Mouse (Mus musculus) MEL (cell line): ENCODE results near the gene Strip1. TPM values are rescaled to one million over a fixed set of nuclear protein-coding genes. Genes with fewer than 3 reads are reported as not detected.

ENCODE experiments used
- DNase-seq: peaks from one replicate; pipeline ENCODE4 v3.0.0; 2011; ENCODE audit warnings: low read depth, low spot score
- H3K27ac ChIP-seq: 2 replicates; pipeline ENCODE4 v1.5.1; 2012; ENCODE audit warnings: low read depth, mild to moderate bottlenecking, control low read depth, low read length, moderate library complexity; ENCODE audit not compliant: control insufficient read depth
- H3K27me3 ChIP-seq, 2 experiments: fragments of 150-350 bp in 1 of 2; sonication (generic) in 1 of 2; 2 replicates each; pipeline ENCODE4 v1.6.1; 2012; ENCODE audit warnings: low read length in 2 of 2, mild to moderate bottlenecking in 2 of 2, improper control_type of control experiment in 1 of 2, moderate library complexity in 1 of 2; ENCODE audit not compliant: insufficient read depth in 2 of 2, control insufficient read depth in 1 of 2
- H3K36me3 ChIP-seq, 2 experiments: 2 replicates each; pipeline ENCODE4 v1.6.1; 2012 to 2014; ENCODE audit warnings: low read length in 2 of 2, improper control_type of control experiment in 1 of 2, inconsistent platforms in 1 of 2, mild to moderate bottlenecking in 1 of 2; ENCODE audit not compliant: insufficient read depth in 2 of 2, control insufficient read depth in 1 of 2
- H3K4me1 ChIP-seq, 2 experiments: fragments of 150-350 bp in 1 of 2; sonication (generic) in 1 of 2; 2 replicates each; pipeline ENCODE4 v1.6.1; 2012; ENCODE audit warnings: low read length in 2 of 2, improper control_type of control experiment in 1 of 2, mild to moderate bottlenecking in 1 of 2; ENCODE audit not compliant: insufficient read depth in 2 of 2, control insufficient read depth in 1 of 2
- H3K4me3 ChIP-seq, 2 experiments: fragments of 150-350 bp in 1 of 2; sonication (generic) in 1 of 2; 2 replicates each; pipeline ENCODE4 v1.5.1; 2012; ENCODE audit warnings: low read depth in 2 of 2, low read length in 2 of 2, mild to moderate bottlenecking in 2 of 2, moderate library complexity in 2 of 2, control low read depth in 1 of 2, improper control_type of control experiment in 1 of 2; ENCODE audit not compliant: control insufficient read depth in 1 of 2, insufficient read depth in 1 of 2
- H3K79me2 ChIP-seq: 2 replicates; pipeline ENCODE4 v1.6.1; 2012; ENCODE audit warnings: mild to moderate bottlenecking, low read length, moderate library complexity; ENCODE audit not compliant: control insufficient read depth, poor library complexity, insufficient read depth
- H3K9ac ChIP-seq: 2 replicates; pipeline ENCODE4 v1.6.1; 2012; ENCODE audit warnings: low read depth, mild to moderate bottlenecking, control low read depth, low read length, moderate library complexity; ENCODE audit not compliant: control insufficient read depth, poor library complexity, severe bottlenecking
- H3K9me3 ChIP-seq: fragments of 150-350 bp; sonication (generic); replicated peaks from 2 replicates; pipeline ENCODE4 v1.6.1; 2012; ENCODE audit warnings: mild to moderate bottlenecking, low read length, improper control_type of control experiment, moderate library complexity; ENCODE audit not compliant: insufficient read depth
- CHD1 ChIP-seq: IDR thresholded peaks from 2 replicates; pipeline ENCODE4 v1.6.1; 2012; ENCODE audit warnings: low read depth, mild to moderate bottlenecking, inconsistent platforms, low read length, improper control_type of control experiment
- CTCF ChIP-seq, 3 experiments: IDR thresholded peaks in 2 of 3; conservative IDR thresholded peaks in 1 of 3; 2 replicates each; pipeline ENCODE4 v1.5.1; 2011 to 2012; ENCODE audit warnings: low read length in 3 of 3, low read depth in 2 of 3, mild to moderate bottlenecking in 2 of 3, improper control_type of control experiment in 1 of 3, inconsistent platforms in 1 of 3, mixed read lengths in 1 of 3, moderate library complexity in 1 of 3; ENCODE audit not compliant: control insufficient read depth in 1 of 3, insufficient read depth in 1 of 3, poor library complexity in 1 of 3, severe bottlenecking in 1 of 3
- E2F4 ChIP-seq: IDR thresholded peaks from 2 replicates; pipeline ENCODE4 v1.6.1; 2011; ENCODE audit warnings: low read depth, low read length, improper control_type of control experiment, borderline replicate concordance
- ETS1 ChIP-seq: IDR thresholded peaks from 2 replicates; pipeline ENCODE4 v1.6.1; 2012; ENCODE audit warnings: low read depth, mild to moderate bottlenecking, inconsistent platforms, low read length, improper control_type of control experiment, moderate library complexity
- HCFC1 ChIP-seq: IDR thresholded peaks from 2 replicates; pipeline ENCODE4 v1.6.1; 2012; ENCODE audit warnings: low read depth, mild to moderate bottlenecking, inconsistent platforms, low read length, improper control_type of control experiment, moderate library complexity
- MAFK ChIP-seq: IDR thresholded peaks from 2 replicates; pipeline ENCODE4 v1.6.1; 2011; ENCODE audit warnings: low read depth, mild to moderate bottlenecking, low read length, improper control_type of control experiment, borderline replicate concordance
- MAX ChIP-seq: IDR thresholded peaks from 2 replicates; pipeline ENCODE4 v1.6.1; 2011; ENCODE audit warnings: low read length, improper control_type of control experiment
- MAZ ChIP-seq: IDR thresholded peaks from 2 replicates; pipeline ENCODE4 v1.6.1; 2012; ENCODE audit warnings: low read depth, mild to moderate bottlenecking, inconsistent platforms, low read length, improper control_type of control experiment
- MEF2A ChIP-seq: IDR thresholded peaks from 2 replicates; pipeline ENCODE4 v1.6.1; 2014; ENCODE audit warnings: low read depth, mild to moderate bottlenecking, inconsistent platforms, low read length, improper control_type of control experiment; ENCODE audit not compliant: poor library complexity, insufficient replicate concordance, severe bottlenecking; ENCODE audit errors: extremely low read depth
- MXI1 ChIP-seq: IDR thresholded peaks from 2 replicates; pipeline ENCODE4 v1.6.1; 2011; ENCODE audit warnings: mild to moderate bottlenecking, low read depth, low read length, improper control_type of control experiment
- MYB ChIP-seq: IDR thresholded peaks from 2 replicates; pipeline ENCODE4 v1.6.1; 2011; ENCODE audit warnings: mild to moderate bottlenecking, low read depth, low read length, improper control_type of control experiment
- NELFE ChIP-seq: IDR thresholded peaks from 2 replicates; pipeline ENCODE4 v1.6.1; 2011; ENCODE audit warnings: low read depth, low read length, improper control_type of control experiment
- POLR2AphosphoS2 ChIP-seq: IDR thresholded peaks from 2 replicates; pipeline ENCODE4 v1.6.1; 2011; ENCODE audit warnings: low read length, improper control_type of control experiment
- POLR2AphosphoS5 ChIP-seq: IDR thresholded peaks from 2 replicates; pipeline ENCODE4 v1.6.1; 2012; ENCODE audit warnings: low read depth, borderline replicate concordance, mild to moderate bottlenecking, inconsistent platforms, low read length, moderate library complexity, mixed read lengths
- SIN3A ChIP-seq: IDR thresholded peaks from 2 replicates; pipeline ENCODE4 v1.6.1; 2012; ENCODE audit warnings: low read length, improper control_type of control experiment, inconsistent platforms
- SMC3 ChIP-seq: IDR thresholded peaks from 2 replicates; pipeline ENCODE4 v1.6.1; 2011; ENCODE audit warnings: low read depth, low read length, improper control_type of control experiment
- TAL1 ChIP-seq: IDR thresholded peaks from 2 replicates; pipeline ENCODE4 v1.6.1; 2012; ENCODE audit warnings: mild to moderate bottlenecking, inconsistent platforms, low read length, moderate library complexity, mixed read lengths
- TBP ChIP-seq: IDR thresholded peaks from 2 replicates; pipeline ENCODE4 v1.8.0; 2011; ENCODE audit warnings: low read depth, low read length, improper control_type of control experiment
- TCF12 ChIP-seq: IDR thresholded peaks from 2 replicates; pipeline ENCODE4 v1.6.1; 2014; ENCODE audit warnings: low read depth, mild to moderate bottlenecking, inconsistent platforms, low read length, improper control_type of control experiment, moderate library complexity
- USF2 ChIP-seq, 2 experiments: IDR thresholded peaks; 2 replicates each; pipeline ENCODE4 v1.6.1; 2011 to 2012; ENCODE audit warnings: improper control_type of control experiment in 2 of 2, low read length in 2 of 2, borderline replicate concordance in 1 of 2, inconsistent platforms in 1 of 2, low read depth in 1 of 2, mild to moderate bottlenecking in 1 of 2; ENCODE audit not compliant: insufficient read depth in 1 of 2
- ZMIZ1 ChIP-seq: IDR thresholded peaks from 2 replicates; pipeline ENCODE4 v1.6.1; 2012; ENCODE audit warnings: low read depth, mild to moderate bottlenecking, inconsistent platforms, low read length, improper control_type of control experiment, moderate library complexity
- ZNF384 ChIP-seq: IDR thresholded peaks from 2 replicates; pipeline ENCODE4 v1.6.1; 2012; ENCODE audit warnings: low read depth, mild to moderate bottlenecking, inconsistent platforms, low read length, improper control_type of control experiment
- polyA plus RNA-seq, 2 experiments: library from polyadenylated mRNA; stranded (reverse) in 1 of 2; unstranded in 1 of 2; fragments of >175 nt in 1 of 2; fragments of >200 nt in 1 of 2; gene quantifications; 2 replicates each; pipeline versions ENCODE4 v1.2.1 to v1.2.4; 2012; ENCODE audit warnings: low replicate concordance in 2 of 2, low read depth in 1 of 2; ENCODE audit not compliant: insufficient read length in 2 of 2, insufficient read depth in 1 of 2, missing spikeins in 1 of 2
- total RNA-seq: library from RNA; depleted of rRNA; stranded (reverse); fragments of 300-350 nt; gene quantifications from 2 replicates; pipeline ENCODE4 v1.2.3, GENCODE M21; 2012

Gene Strip1
- total and polyA plus RNA-seq, 3 experiments: 19.8 to 32.9 TPM; not detected in 1

GRCm38 (mm10) chr3:107625536-107625935 is 6.0 kb downstream of the Strip1 start:
- TF ChIP-seq MEF2A (no peak), SIN3A (no peak), TBP (no peak), MAX (no peak), POLR2AphosphoS2 (no peak), MAFK (no peak), MYB (no peak), CHD1 (no peak), NELFE (no peak), POLR2AphosphoS5 (no peak), ZMIZ1 (no peak), SMC3 (no peak), TAL1 (no peak), USF2 (IDR thresholded peaks at IDR 0.05; ENCODE audit: borderline replicate concordance in 1 of 2, insufficient read depth in 1 of 2, low read depth in 1 of 2, low read length in 2 of 2) (no peak), TCF12 (no peak), MAZ (no peak), CTCF (IDR thresholded peaks at IDR 0.05 in 2 of 3, conservative IDR thresholded peaks at IDR 0.05 in 1 of 3; ENCODE audit: control insufficient read depth in 1 of 3, insufficient read depth in 1 of 3, low read depth in 2 of 3, low read length in 3 of 3, poor library complexity in 1 of 3, severe bottlenecking in 1 of 3) (no peak), MXI1 (no peak)
- DNase-seq: no peak
- H3K4me1 ChIP-seq: peaks cover 0 to 3% of the 10 kb centered on the region in 2 experiments; a peak in 3 of 4 replicates
- peaks cover 6 to 7% of the 10 kb centered on the region in 2 experiments for H3K36me3 ChIP-seq
- H3K79me2 ChIP-seq: peaks cover 2% of the 10 kb centered on the region; the same call in 1 of the 2 replicates
- no peak overlapping the region for H3K9ac ChIP-seq
- no peak overlapping the region for H3K27ac ChIP-seq
- no peaks in the 10 kb centered on the region for H3K9me3 ChIP-seq
- no peak overlapping the region for H3K4me3 ChIP-seq
- H3K27me3 ChIP-seq: no peaks in the 10 kb centered on the region

- Histone ChIP-seq H3K9ac (no peak overlapping the region), H3K79me2 (0 out of 2 replicates have a peak, but pooled peaks cover 2% of the 10 kb centered on the region), H3K27ac (no peak overlapping the region), H3K36me3 (peaks cover under 1 to 9% of the 10 kb centered on the region in 2 experiments; a peak in 3 of 4 replicates), H3K9me3 (no peaks in the 10 kb centered on the region), H3K27me3 (no peaks in the 10 kb centered on the region), H3K4me3 (no peak overlapping the region), H3K4me1 (no peaks in the 10 kb centered on the region)
- TF ChIP-seq MXI1: no peak
- no peak for TF ChIP-seq MAFK
- TF ChIP-seq POLR2AphosphoS5: no peak
- no peak for TF ChIP-seq ETS1
- TF ChIP-seq HCFC1: no peak
- TF ChIP-seq E2F4: no peak
- TF ChIP-seq ZNF384: no peak
- no peak for TF ChIP-seq MYB
- TF ChIP-seq MEF2A: no peak
- DNase-seq: no peak
Observed at GRCm38 (mm10) chr3:107624424-107624823, 7.1 kb downstream of the Strip1 start.
